Mouse (Mus musculus): ENCODE measurements around the gene Icam4.

DNA sequence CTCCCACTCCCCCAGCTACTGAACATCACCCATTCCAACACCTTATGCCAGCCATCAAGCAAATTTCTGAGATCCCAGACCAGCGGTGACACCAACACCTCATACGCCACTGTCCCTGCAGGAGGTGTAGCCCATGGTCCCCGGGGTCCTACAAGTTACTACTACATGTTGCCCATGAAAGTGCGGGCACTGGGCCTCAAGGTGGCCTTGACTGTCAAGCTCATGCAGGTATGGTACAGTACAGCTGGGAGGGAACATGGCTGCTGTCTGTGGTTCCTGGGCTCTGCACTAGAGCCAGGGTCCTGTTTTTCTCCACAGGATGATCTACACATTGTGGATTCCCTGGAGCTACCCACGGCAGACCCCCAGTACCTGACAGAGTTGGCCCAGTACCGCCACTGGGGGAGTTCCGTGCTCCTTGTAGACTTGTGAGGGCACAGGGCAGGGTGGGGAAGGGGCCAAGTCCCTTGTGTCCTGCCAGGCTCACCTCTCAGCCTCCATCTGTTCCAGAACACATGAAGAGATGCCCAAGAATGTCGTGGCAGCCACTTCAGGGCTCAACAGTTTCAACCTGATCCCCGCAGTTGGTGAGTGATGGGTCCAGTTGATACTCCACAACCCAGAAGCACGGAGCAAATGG, 21.7 kb upstream of the Icam4 start:
- TF ChIP-seq CTCF (IDR thresholded peaks at IDR 0.05; ENCODE audit: borderline replicate concordance, extremely low read depth, insufficient read depth, insufficient read length), result no peak
- no peak for TF ChIP-seq POLR2A (IDR thresholded peaks at IDR 0.05; ENCODE audit: borderline replicate concordance, extremely low read depth, insufficient read depth, insufficient read length, poor library complexity, severe bottlenecking)
